Mouse (Mus musculus) right cerebral cortex, postnatal 4 days (tissue): ENCODE measurements around the gene Hpgd.

Source experiments
- DNase-seq: peaks from one replicate; pipeline ENCODE4 v3.0.0-alpha.2; 2022

Hpgd gene

DNA sequence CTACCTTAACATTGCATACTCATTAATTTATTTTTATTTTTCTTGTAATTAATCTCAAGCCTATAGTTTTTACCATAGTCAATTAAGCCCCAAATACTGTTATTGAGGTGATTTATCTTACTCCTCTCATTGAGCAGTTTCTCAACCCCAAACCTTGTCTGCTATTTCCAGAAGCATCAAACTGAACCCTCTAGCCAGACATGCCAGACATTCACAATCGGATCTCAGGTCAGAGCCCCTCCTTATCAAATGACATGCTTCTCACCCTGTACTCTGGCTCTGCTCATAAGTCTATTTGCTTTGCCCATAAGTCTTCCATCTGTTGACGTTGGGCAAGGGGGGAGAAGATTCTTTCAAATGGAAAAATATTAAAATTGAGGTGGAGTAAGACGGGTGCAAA, 33.3 kb downstream of the Hpgd start:
- no peak for DNase-seq

- DNase-seq: no peak
These were observed 33.8 kb downstream of the Hpgd start for GRCm38 (mm10) chr8:56328130-56328542.

GRCm38 (mm10) chr8:56335390-56336000, 41.1 kb downstream of the Hpgd start:
- no peak for DNase-seq

- DNase-seq: no peak
These were observed 42.4 kb downstream of the Hpgd start for GRCm38 (mm10) chr8:56336771-56337170.

DNA sequence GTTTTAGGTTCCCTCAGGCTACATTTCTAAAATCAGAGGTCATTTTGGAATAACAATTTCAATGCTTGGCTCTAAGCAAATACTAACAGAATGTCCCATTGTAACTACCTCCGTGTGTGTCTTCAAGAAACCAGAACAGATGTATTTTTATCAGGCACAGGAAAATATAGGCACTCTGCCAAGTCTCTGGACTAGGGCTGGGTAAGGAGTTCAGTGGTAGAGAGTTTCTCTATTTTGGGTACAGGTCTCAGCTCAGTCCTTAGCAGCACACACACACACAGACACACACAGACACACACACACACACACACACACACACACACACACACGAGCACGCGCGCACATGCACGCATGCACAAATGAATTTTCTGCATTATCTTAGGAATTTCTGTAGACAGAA, 49.1 kb downstream of the Hpgd start:
- DNase-seq: no peak

DNA sequence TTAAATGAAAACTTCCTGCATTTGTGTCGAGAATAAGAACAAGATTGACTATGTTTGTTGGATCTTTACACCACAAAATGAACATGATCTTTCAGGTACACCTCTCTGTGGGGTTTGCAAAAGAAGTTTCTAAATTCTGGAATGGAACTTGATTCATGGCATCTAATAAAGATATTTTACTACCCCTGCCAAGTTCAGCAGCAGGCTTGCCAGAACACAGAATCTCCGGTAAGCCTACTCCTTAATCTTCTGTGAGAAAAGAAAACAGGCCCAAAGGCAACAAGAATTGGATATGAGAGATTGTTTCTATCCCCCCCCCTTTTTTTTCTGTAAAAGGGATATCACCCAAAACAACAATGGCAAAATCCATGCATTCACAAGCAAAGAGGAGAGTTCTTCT, 49.6 kb downstream of the Hpgd start:
- DNase-seq: no peak

DNA sequence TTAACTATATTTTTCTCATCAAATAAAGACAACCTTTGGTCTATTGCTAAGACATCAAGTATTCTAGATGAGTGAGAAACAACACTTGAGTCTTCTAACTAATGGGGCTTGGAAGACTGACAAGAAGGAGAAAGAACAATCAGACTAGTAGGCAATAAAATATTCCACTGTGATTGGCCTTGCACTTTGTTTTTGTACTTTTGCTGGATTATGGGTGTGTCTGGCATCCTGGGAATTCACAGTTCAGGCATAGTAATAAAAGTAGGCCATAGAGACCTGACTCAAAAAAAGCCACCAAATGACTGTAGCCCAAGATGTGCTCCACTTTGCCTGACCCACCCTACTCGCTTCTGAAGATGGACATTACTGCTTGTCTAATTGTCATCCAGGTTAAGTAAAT, 50.0 kb downstream of the Hpgd start:
- no peak for DNase-seq

GRCm38 (mm10) chr8:56345641-56346420, 51.4 kb downstream of the Hpgd start:
- no peak for DNase-seq

DNA sequence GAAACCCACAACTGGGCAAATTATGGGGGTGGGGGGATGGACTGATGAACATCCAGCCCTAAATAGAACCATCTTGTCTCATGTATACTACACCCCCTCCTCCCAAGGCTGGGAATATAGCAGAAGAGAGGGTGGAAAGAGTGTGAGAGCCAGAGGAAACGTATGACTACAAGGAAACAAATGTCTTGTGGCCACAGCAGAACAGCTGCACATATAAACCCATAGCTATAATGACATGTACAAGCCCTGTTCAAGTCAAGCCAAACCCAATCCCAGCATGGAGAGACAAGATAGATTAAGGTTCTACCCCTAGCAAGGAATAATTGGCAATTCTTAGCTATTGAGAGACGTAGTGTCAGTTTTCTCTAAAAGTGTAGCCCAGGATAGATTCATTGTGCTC, 68.8 kb downstream of the Hpgd start:
- DNase-seq: no peak
